Mouse (Mus musculus) forebrain, embryonic 14.5 days (tissue): ENCODE measurements around the gene Dip2b. TPM values are rescaled to one million over a fixed set of nuclear protein-coding genes. Genes with fewer than 3 reads are reported as not detected.

ENCODE experiments used
- ATAC-seq: fragments of 200-750 bp; cut with Nextera tagmentation; 2 replicates; pipeline ENCODE4 v1.8.0; 2017; ENCODE audit warnings: mild to moderate bottlenecking, moderate library complexity
- DNase-seq: peaks from one replicate; pipeline ENCODE4 v3.0.0-alpha.2; 2015; ENCODE audit warnings: low spot score
- H3K27ac ChIP-seq: fragments of 300-500 bp; sonication (generic); 2 replicates; pipeline ENCODE4 v1.5.1; 2014; ENCODE audit warnings: low read depth, mild to moderate bottlenecking, control low read depth, low read length, moderate library complexity
- H3K27me3 ChIP-seq: fragments of 300-500 bp; sonication (generic); replicated peaks from 2 replicates; pipeline ENCODE4 v1.6.1; 2014; ENCODE audit warnings: low read length, control low read depth, mixed read lengths; ENCODE audit not compliant: control insufficient read depth, insufficient read depth
- H3K36me3 ChIP-seq: fragments of 300-500 bp; sonication (generic); 2 replicates; pipeline ENCODE4 v1.6.1; 2014; ENCODE audit warnings: low read length, control low read depth; ENCODE audit not compliant: control insufficient read depth, insufficient read depth
- H3K4me1 ChIP-seq: fragments of 300-500 bp; sonication (generic); 2 replicates; pipeline ENCODE4 v1.6.1; 2014; ENCODE audit warnings: antibody characterized with exemption, low read length, control low read depth; ENCODE audit not compliant: control insufficient read depth, insufficient read depth
- H3K4me2 ChIP-seq: fragments of 300-500 bp; sonication (generic); 2 replicates; pipeline ENCODE4 v1.6.1; 2014; ENCODE audit warnings: mild to moderate bottlenecking, control low read depth, low read length
- H3K4me3 ChIP-seq: fragments of 300-500 bp; sonication (generic); 2 replicates; pipeline ENCODE4 v1.5.1; 2014; ENCODE audit warnings: low read depth, low read length, control low read depth
- H3K9ac ChIP-seq: fragments of 300-500 bp; sonication (generic); 2 replicates; pipeline ENCODE4 v1.6.1; 2014; ENCODE audit warnings: mild to moderate bottlenecking, low read length, control low read depth, moderate library complexity
- H3K9me3 ChIP-seq: fragments of 300-500 bp; sonication (generic); replicated peaks from 2 replicates; pipeline ENCODE4 v1.6.1; 2016; ENCODE audit warnings: low read length, control low read depth, mixed read lengths; ENCODE audit not compliant: control insufficient read depth
- WGBS: fragments of 180-500 bp; shearing (Covaris S2); extraction: QIAGEN DNeasy Blood & Tissue Kit; methylation state at CpG from one replicate; pipeline ENCODE4 v1.1.7; 2014; 5-methylcytosine and 5-hydroxymethylcytosine counted together
- polyA plus RNA-seq: library from polyadenylated mRNA; unstranded; fragments of >200 nt; fragmentation: Nextera tagmentation; extraction: Ambion mirVana; gene quantifications from 2 replicates; pipeline ENCODE4 v1.2.1, GENCODE M21; 2014

Gene Dip2b
- polyA plus RNA-seq, 1 experiment from 2014 or later: 16.3 TPM

GRCm38 (mm10) chr15:100108071-100108782 is 69.8 kb downstream of the Dip2b start:
- Histone ChIP-seq H3K4me3 (no peak overlapping the region), H3K9ac (no peak overlapping the region), H3K27me3 (no peaks in the 10 kb centered on the region), H3K27ac (peak overlapping the region; percentile 39), H3K4me2 (no peak overlapping the region), H3K9me3 (no peaks in the 10 kb centered on the region), H3K4me1 (peaks cover 6% of the 10 kb centered on the region), H3K36me3 (no peaks in the 10 kb centered on the region)
- WGBS: 85% methylated on average over 18 of the region's 18 CpGs
- no peak for DNase-seq
- no peak for ATAC-seq

GRCm38 (mm10) chr15:100109916-100110315 is 71.5 kb downstream of the Dip2b start:
- Histone ChIP-seq H3K4me3 (no peak overlapping the region), H3K9me3 (no peaks in the 10 kb centered on the region), H3K9ac (no peak overlapping the region), H3K27ac (no peak overlapping the region), H3K27me3 (no peaks in the 10 kb centered on the region), H3K4me2 (no peak overlapping the region), H3K4me1 (peaks cover 9% of the 10 kb centered on the region), H3K36me3 (no peaks in the 10 kb centered on the region)
- no peak for ATAC-seq
- no peak for DNase-seq
- WGBS: 64% methylated on average over 3 of the region's 3 CpGs

- Histone ChIP-seq H3K9ac (no peak overlapping the region), H3K27ac (no peak overlapping the region), H3K27me3 (no peaks in the 10 kb centered on the region), H3K9me3 (no peaks in the 10 kb centered on the region), H3K4me3 (no peak overlapping the region), H3K36me3 (peaks cover 5% of the 10 kb centered on the region; the same call in 1 of the 2 replicates), H3K4me1 (peaks cover 9% of the 10 kb centered on the region), H3K4me2 (no peak overlapping the region)
- 77% methylated on average over 9 of the region's 9 CpGs for WGBS
- DNase-seq: no peak
- no peak for ATAC-seq
Measured at GRCm38 (mm10) chr15:100111891-100112290, 73.4 kb downstream of the Dip2b start.

- H3K4me1 ChIP-seq: peaks cover 9% of the 10 kb centered on the region
- no peak overlapping the region for H3K27ac ChIP-seq
- ATAC-seq: no peak
- peaks cover 10% of the 10 kb centered on the region; the same call in 1 of the 2 replicates for H3K36me3 ChIP-seq
- H3K4me3 ChIP-seq: no peak overlapping the region
- no peaks in the 10 kb centered on the region for H3K9me3 ChIP-seq
- no peak overlapping the region for H3K4me2 ChIP-seq
- H3K27me3 ChIP-seq: no peaks in the 10 kb centered on the region
- 86% methylated on average over 9 of the region's 9 CpGs for WGBS
- no peak for DNase-seq
- no peak overlapping the region for H3K9ac ChIP-seq
Measured at GRCm38 (mm10) chr15:100112309-100112966, 74.0 kb downstream of the Dip2b start.

- peaks cover 21% of the 10 kb centered on the region for H3K36me3 ChIP-seq
- H3K9me3 ChIP-seq: no peaks in the 10 kb centered on the region
- no peak for ATAC-seq
- H3K27ac ChIP-seq: no peak overlapping the region
- H3K4me3 ChIP-seq: no peak overlapping the region
- no peaks in the 10 kb centered on the region for H3K27me3 ChIP-seq
- H3K4me1 ChIP-seq: peaks cover 9% of the 10 kb centered on the region
- no peak for DNase-seq
- no peak overlapping the region for H3K9ac ChIP-seq
- 23% methylated on average over 10 of the region's 10 CpGs for WGBS
- no peak overlapping the region for H3K4me2 ChIP-seq
Measured at GRCm38 (mm10) chr15:100113343-100114275, 75.1 kb downstream of the Dip2b start.

- Histone ChIP-seq H3K9ac (no peak overlapping the region), H3K9me3 (no peaks in the 10 kb centered on the region), H3K4me2 (no peak overlapping the region), H3K36me3 (peaks cover 25% of the 10 kb centered on the region), H3K4me3 (no peak overlapping the region), H3K4me1 (peaks cover 9% of the 10 kb centered on the region), H3K27me3 (no peaks in the 10 kb centered on the region), H3K27ac (no peak overlapping the region)
- WGBS: 96% methylated on average over 3 of the region's 3 CpGs
- DNase-seq (no peak), ATAC-seq (no peak)
Measured at GRCm38 (mm10) chr15:100115416-100115815, 77.0 kb downstream of the Dip2b start.

- no peak overlapping the region for H3K4me2 ChIP-seq
- no peak overlapping the region for H3K27ac ChIP-seq
- H3K4me3 ChIP-seq: no peak overlapping the region
- no peak overlapping the region for H3K9ac ChIP-seq
- H3K36me3 ChIP-seq: peaks cover 25% of the 10 kb centered on the region
- H3K27me3 ChIP-seq: no peaks in the 10 kb centered on the region
- DNase-seq: no peak
- 82% methylated on average over 13 of the region's 13 CpGs for WGBS
- no peak for ATAC-seq
- H3K4me1 ChIP-seq: peaks cover 9% of the 10 kb centered on the region
- no peaks in the 10 kb centered on the region for H3K9me3 ChIP-seq
Measured at GRCm38 (mm10) chr15:100116325-100116724, 77.9 kb downstream of the Dip2b start.

- no peak for ATAC-seq
Measured at GRCm38 (mm10) chr15:100119225-100119788, 80.8 kb downstream of the Dip2b start.

More at GRCm38 (mm10) chr15:100119225-100119788, 80.8 kb downstream of the Dip2b start:
- H3K9me3 ChIP-seq: no peaks in the 10 kb centered on the region
- no peaks in the 10 kb centered on the region for H3K4me1 ChIP-seq
- H3K4me2 ChIP-seq: no peak overlapping the region
- no peak overlapping the region for H3K4me3 ChIP-seq
- H3K9ac ChIP-seq: no peak overlapping the region
- H3K36me3 ChIP-seq: peaks cover 25% of the 10 kb centered on the region
- no peak overlapping the region for H3K27ac ChIP-seq
- no peaks in the 10 kb centered on the region for H3K27me3 ChIP-seq
- 91% methylated on average over 6 of the region's 6 CpGs for WGBS
- no peak for DNase-seq
